Mouse (Mus musculus): Measurements from ENCODE around the gene Tex10. TPM values are rescaled to one million over a fixed set of nuclear protein-coding genes. Genes with fewer than 3 reads are reported as not detected.
"Not testable (repeated sequence)": the region's sequence is repeated elsewhere in the genome, so short reads cannot be mapped to it uniquely, and the experiment has no call there.

The Tex10 gene
- polyA plus RNA-seq, 1 experiment: 19.7 TPM

GRCm38 (mm10) chr4:48407350-48408039 lies 65.8 kb downstream of the Tex10 start:
- no peaks in the 10 kb centered on the region; the same call in 1 of the 2 replicates for H3K4me1 ChIP-seq (ENCODE audit: control insufficient read depth, insufficient read depth, low read length)
- H3K4me3 ChIP-seq (ENCODE audit: insufficient read depth, low read length): no peak overlapping the region
- TF ChIP-seq POLR2A (IDR thresholded peaks at IDR 0.05; ENCODE audit: extremely low read depth, insufficient read depth, low read length) (no peak), CTCF (IDR thresholded peaks at IDR 0.05; ENCODE audit: extremely low read depth, insufficient read depth, low read length) (peak; percentile 74)
- no peak overlapping the region for H3K27ac ChIP-seq (ENCODE audit: insufficient read depth, low read length)

GRCm38 (mm10) chr4:48405724-48406491 lies 67.4 kb downstream of the Tex10 start:
- not testable (repeated sequence) for H3K4me3 ChIP-seq (ENCODE audit: insufficient read depth, low read length); H3K4me1 ChIP-seq (ENCODE audit: control insufficient read depth, insufficient read depth, low read length); H3K27ac ChIP-seq (ENCODE audit: insufficient read depth, low read length)

- H3K4me1 ChIP-seq (ENCODE audit: control insufficient read depth, insufficient read depth, low read length): no peaks in the 10 kb centered on the region
- no peak overlapping the region for H3K4me3 ChIP-seq (ENCODE audit: insufficient read depth, low read length)
- H3K27ac ChIP-seq (ENCODE audit: insufficient read depth, low read length): no peak overlapping the region
- TF ChIP-seq CTCF (IDR thresholded peaks at IDR 0.05; ENCODE audit: extremely low read depth, insufficient read depth, low read length): no peak
- TF ChIP-seq POLR2A (IDR thresholded peaks at IDR 0.05; ENCODE audit: extremely low read depth, insufficient read depth, low read length): no peak
Measured at GRCm38 (mm10) chr4:48403066-48403640, 70.1 kb downstream of the Tex10 start.

GRCm38 (mm10) chr4:48396949-48397348 lies 76.3 kb downstream of the Tex10 start:
- H3K4me3 ChIP-seq (ENCODE audit: insufficient read depth, low read length): no peak overlapping the region
- no peak overlapping the region for H3K27ac ChIP-seq (ENCODE audit: insufficient read depth, low read length)
- TF ChIP-seq POLR2A (IDR thresholded peaks at IDR 0.05; ENCODE audit: extremely low read depth, insufficient read depth, low read length) (no peak), CTCF (IDR thresholded peaks at IDR 0.05; ENCODE audit: extremely low read depth, insufficient read depth, low read length) (no peak)
- H3K4me1 ChIP-seq (ENCODE audit: control insufficient read depth, insufficient read depth, low read length): no peaks in the 10 kb centered on the region

GRCm38 (mm10) chr4:48382506-48382905 lies 90.8 kb downstream of the Tex10 start:
- TF ChIP-seq POLR2A (IDR thresholded peaks at IDR 0.05; ENCODE audit: extremely low read depth, insufficient read depth, low read length): no peak
- no peak overlapping the region for H3K27ac ChIP-seq (ENCODE audit: insufficient read depth, low read length)
- no peaks in the 10 kb centered on the region for H3K4me1 ChIP-seq (ENCODE audit: control insufficient read depth, insufficient read depth, low read length)
- H3K4me3 ChIP-seq (ENCODE audit: insufficient read depth, low read length): no peak overlapping the region

- Histone ChIP-seq H3K27ac (ENCODE audit: insufficient read depth, low read length) (no peak overlapping the region), H3K4me1 (ENCODE audit: control insufficient read depth, insufficient read depth, low read length) (no peaks in the 10 kb centered on the region), H3K4me3 (ENCODE audit: insufficient read depth, low read length) (no peak overlapping the region)
- TF ChIP-seq POLR2A (IDR thresholded peaks at IDR 0.05; ENCODE audit: extremely low read depth, insufficient read depth, low read length) (no peak), CTCF (IDR thresholded peaks at IDR 0.05; ENCODE audit: extremely low read depth, insufficient read depth, low read length) (peak; percentile 75)
Measured at GRCm38 (mm10) chr4:48380940-48381339, 92.3 kb downstream of the Tex10 start.

Other genes starting within 250 kb of the Tex10 start
- 25.0 and 28.6 TPM in 2 replicates for gene Erp44, start 193.9 kb downstream of the Tex10 start, polyA plus RNA-seq (2012; rRNA removed)
- 10.4 and 10.7 TPM in 2 replicates for gene Invs, start 193.7 kb downstream of the Tex10 start, polyA plus RNA-seq (2012; rRNA removed)
- 23.6 and 23.9 TPM in 2 replicates for gene Msantd3, start 66.5 kb upstream of the Tex10 start, polyA plus RNA-seq (2012; rRNA removed)
- gene Tmeff1, start 111.7 kb upstream of the Tex10 start, polyA plus RNA-seq (2012; rRNA removed): 99.5 and 106 TPM in 2 replicates
- gene Cavin4, start 190.1 kb upstream of the Tex10 start, polyA plus RNA-seq (2012; rRNA removed): 0.83 and 0.90 TPM in 2 replicates